Mouse (Mus musculus) layer of hippocampus, adult 2 months (tissue): ENCODE results near the gene Trpv4. TPM values are rescaled to one million over a fixed set of nuclear protein-coding genes. Genes with fewer than 3 reads are reported as not detected.

Experiments
- DNase-seq, 2 experiments: peaks; one replicate each; pipeline ENCODE4 v3.0.0; 2022; ENCODE audit warnings: low spot score in 2 of 2
- H3K27ac ChIP-seq: fragments of 200-600 bp; 2 replicates; pipeline ENCODE4 v1.8.1; 2022
- H3K4me3 ChIP-seq: fragments of 200-600 bp; 2 replicates; pipeline ENCODE4 v1.8.1; 2022; ENCODE audit warnings: mild to moderate bottlenecking
- CTCF ChIP-seq: fragments of 200-600 bp; conservative IDR thresholded peaks from 2 replicates; pipeline ENCODE4 v1.8.1; 2022; ENCODE audit warnings: antibody characterized with exemption, mild to moderate bottlenecking, moderate library complexity
- total RNA-seq, 2 experiments: library from RNA; stranded (reverse); gene quantifications; 2 replicates each; pipeline ENCODE4 v1.2.3; 2021

Gene Trpv4
- total RNA-seq, 2 experiments from 2014 or later: 2.0 to 2.3 TPM

DNA sequence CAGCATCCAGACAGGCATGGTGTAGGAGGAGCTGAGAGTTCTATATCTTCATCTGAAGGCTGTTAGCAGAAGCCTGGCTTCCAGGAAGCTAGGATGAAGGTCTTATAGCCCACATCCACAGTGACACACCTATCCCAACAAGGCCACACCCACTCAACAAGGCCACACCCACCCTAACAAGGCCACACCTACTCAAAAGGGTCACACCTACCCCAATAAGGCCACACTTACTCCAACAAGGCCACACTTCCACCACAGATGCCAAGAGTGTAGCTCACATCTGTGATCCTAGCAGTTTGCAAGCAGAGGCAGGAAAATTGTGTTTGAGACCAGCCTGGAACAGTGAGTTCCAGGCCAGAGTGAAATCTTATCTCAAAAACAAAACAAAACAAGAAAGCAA, 29.7 kb upstream of the Trpv4 start:
- Histone ChIP-seq H3K27ac (peak overlapping the region; percentile 94; the same call in 1 of the 2 replicates), H3K4me3 (no peak overlapping the region)
- no peak for TF ChIP-seq CTCF
- no peak for DNase-seq

- DNase-seq: no peak
- Histone ChIP-seq H3K27ac (no peak overlapping the region), H3K4me3 (no peak overlapping the region)
- TF ChIP-seq CTCF: no peak
These were observed 28.5 kb upstream of the Trpv4 start for GRCm38 (mm10) chr5:114686726-114687210.

DNA sequence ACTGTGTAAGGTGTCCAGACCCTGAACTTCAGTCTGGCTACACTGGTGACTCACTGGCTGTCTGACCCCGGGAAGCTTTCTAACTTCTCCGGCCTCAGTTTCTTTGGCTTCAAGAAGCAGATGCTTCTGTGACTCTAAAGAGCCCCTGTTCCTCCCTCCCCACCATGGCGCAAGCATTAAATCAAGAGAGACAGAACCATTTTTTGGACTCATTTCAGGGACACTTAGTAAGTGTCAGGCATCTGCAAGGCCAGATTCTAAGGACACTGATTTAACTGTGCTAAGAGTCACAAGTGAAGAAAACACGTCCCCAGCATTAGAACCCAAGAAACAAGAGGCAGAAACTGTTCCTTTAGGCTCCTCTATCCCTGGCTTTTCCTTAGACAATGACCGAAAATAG, 27.8 kb upstream of the Trpv4 start:
- TF ChIP-seq CTCF: no peak
- no peak overlapping the region for H3K4me3 ChIP-seq
- no peak for DNase-seq
- H3K27ac ChIP-seq: no peak overlapping the region

DNA sequence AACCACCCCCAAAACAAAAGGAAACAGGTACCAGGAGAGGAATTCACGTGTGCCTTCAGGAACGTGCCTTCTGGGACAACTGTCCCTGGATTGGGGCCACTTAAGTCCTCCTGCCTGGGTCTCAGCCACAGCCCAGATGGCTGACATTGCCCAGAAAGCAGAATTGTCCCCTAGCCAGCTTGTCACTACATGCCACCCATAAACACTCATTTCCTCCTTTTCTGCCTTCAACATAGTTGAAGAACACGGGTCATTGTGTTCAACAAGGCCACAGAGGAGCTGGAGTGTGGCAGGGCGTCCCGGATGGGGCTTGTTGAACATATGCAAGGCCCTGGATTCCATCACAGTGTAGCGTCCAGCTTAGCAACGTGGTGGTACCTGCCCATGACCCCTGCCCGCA, 23.5 kb upstream of the Trpv4 start:
- TF ChIP-seq CTCF: no peak
- no peak for DNase-seq
- no peak overlapping the region for H3K4me3 ChIP-seq
- peak overlapping the region; percentile 61 for H3K27ac ChIP-seq

DNA sequence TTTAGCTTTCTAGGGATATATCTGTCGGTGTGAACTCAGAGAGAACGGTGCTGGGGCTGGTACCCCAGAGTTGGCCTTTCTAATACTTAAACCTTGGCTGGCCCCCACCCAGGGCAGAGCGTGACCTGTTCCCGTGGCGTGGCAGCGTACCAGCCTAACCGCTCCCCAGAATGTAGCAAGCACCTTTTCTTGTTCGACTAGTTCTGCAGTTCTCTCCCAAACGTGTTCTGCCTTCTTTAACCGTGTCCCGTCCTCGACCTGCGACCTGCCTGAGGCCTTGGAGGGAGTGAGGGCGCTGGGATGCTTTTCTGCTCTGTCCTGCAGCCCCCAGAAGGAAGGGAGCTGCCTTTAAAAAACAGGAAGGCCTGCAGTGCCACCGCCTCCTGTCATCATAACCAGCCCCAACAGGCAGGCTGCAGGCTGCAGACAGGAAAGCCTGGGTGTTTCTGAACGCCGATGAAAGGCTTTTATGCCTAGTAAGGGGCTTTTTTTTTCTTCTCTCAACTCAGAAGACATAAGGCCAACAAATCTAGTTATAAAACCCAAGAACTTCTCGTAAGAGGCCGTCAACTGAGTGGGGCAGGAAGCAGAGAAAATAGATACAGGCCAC, 22.6 kb upstream of the Trpv4 start:
- Histone ChIP-seq H3K27ac (peak overlapping the region; percentile 61; the same call in 1 of the 2 replicates), H3K4me3 (no peak overlapping the region)
- no peak for TF ChIP-seq CTCF
- no peak for DNase-seq

DNA sequence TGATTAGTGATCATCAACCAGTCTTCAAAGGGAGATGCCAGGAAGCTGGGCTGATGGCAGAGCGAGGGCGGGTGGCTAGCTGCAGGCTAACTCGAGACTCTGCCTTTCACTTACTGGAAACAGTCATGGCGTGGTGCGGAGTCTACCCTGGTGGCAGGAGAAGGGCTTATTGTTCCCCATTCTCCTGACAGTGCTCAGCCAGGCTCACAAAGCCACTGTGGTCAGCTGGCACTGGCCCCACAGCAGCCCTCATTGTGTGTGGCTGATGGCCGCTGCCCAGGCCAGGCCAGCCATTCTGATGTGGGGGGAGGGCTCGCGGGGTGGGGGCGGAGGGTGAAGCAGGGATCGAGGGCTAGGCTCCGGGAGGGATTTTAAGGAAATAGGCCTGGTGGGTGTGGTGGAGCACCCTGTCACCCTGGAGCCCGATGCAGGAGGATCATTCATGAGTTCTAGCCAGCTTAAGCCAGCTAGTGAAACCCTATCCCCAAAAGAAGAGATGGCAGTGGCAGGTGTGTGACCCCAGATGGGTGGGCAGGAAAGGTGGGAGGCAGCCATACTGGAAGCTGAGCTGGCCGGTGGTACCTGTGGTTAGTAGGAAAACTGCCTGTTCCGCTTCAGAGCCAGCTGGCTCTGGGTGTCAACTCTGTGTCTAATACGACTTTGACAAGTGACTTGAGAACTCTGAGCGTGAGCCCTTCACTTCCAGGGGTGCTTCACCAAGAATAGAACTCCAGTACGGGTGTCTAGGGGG, 21.8 kb upstream of the Trpv4 start:
- H3K4me3 ChIP-seq: no peak overlapping the region
- peak; percentile 14; the same call in 1 of the 2 replicates for TF ChIP-seq CTCF
- peak in 1 of 2 experiments; percentile 44 for DNase-seq

GRCm38 (mm10) chr5:114674594-114674993, 16.4 kb upstream of the Trpv4 start:
- no peak for TF ChIP-seq CTCF
- Histone ChIP-seq H3K4me3 (no peak overlapping the region), H3K27ac (no peak overlapping the region)
- DNase-seq: no peak

More for the DNA sequence above, 21.8 kb upstream of the Trpv4 start:
- H3K27ac ChIP-seq: peak overlapping the region; percentile 65

DNA sequence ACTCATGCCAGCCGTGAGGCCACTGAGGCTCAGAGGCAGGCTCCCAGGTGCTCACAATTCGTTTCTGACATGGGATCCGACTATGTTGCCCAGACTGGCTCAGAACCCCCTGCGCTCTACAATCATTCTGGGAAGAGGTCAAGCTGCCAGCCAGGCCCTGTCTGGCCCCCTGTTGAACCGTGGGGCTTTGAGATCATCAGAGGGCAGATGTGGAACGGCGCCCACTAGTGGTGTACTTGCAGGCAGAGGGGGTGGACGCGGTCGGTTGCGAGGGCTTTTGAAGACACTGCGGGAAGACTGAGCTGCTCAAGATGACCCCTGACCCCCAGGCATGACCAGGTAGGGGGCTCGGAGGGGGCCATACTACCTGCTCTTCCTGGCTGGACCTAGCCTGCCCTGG, 14.9 kb upstream of the Trpv4 start:
- no peak overlapping the region for H3K4me3 ChIP-seq
- peak; percentile 40 for TF ChIP-seq CTCF
- no peak for DNase-seq
- H3K27ac ChIP-seq: no peak overlapping the region

GRCm38 (mm10) chr5:114669014-114669413, 10.8 kb upstream of the Trpv4 start:
- Histone ChIP-seq H3K4me3 (no peak overlapping the region), H3K27ac (no peak overlapping the region)
- TF ChIP-seq CTCF: no peak
- DNase-seq: no peak

GRCm38 (mm10) chr5:114667228-114667856, 9.1 kb upstream of the Trpv4 start:
- peak overlapping the region; percentile 77 for H3K27ac ChIP-seq
- peak; percentile 99 for TF ChIP-seq CTCF
- peak overlapping the region; percentile 54 for H3K4me3 ChIP-seq
- peak; percentile 97 to 100 for DNase-seq

DNA sequence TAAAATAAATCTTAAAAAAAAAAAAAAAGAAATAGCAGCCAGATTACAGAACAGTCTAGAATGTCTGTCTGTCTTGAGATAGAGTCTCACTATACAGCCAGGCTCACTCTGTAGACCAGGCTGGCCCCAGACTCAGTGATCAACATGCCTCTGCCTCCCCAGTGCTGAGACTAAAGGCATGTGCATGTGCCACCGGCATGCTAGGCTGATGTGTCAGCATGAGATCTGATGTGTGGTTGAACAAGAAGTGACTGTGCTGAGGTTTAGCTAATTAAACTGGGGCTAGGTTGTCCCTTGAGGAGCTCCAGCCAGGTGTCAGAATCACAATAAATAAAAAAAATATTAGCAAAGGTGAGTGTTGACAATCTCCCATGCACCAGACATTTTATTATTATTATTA, 8.4 kb upstream of the Trpv4 start:
- no peak for TF ChIP-seq CTCF
- H3K4me3 ChIP-seq: no peak overlapping the region
- no peak for DNase-seq
- peak overlapping the region; percentile 77; the same call in 1 of the 2 replicates for H3K27ac ChIP-seq

- TF ChIP-seq CTCF: no peak
These were observed 6.5 kb upstream of the Trpv4 start for GRCm38 (mm10) chr5:114664750-114665149.

DNA sequence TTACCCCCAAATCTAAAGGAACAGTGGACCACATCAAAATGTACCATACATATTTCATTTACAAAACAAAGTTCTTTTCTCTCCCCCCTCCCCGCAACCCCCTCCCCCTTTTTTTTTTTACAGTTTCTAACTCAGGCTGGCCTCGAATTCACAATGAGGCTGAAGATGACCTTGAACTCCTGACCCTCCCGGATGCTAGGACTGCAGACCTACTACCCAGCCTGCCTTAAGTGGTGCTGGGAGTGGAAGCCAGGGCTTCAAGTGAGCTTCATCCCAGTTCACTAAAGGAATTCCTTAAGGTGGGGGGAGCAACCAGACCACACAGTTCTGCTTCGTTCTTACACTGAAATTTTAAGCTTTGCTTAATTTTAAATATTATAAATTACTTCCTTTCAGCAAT, 5.9 kb upstream of the Trpv4 start:
- no peak for TF ChIP-seq CTCF
- Histone ChIP-seq H3K4me3 (no peak overlapping the region), H3K27ac (no peak overlapping the region)
- DNase-seq: no peak

More at GRCm38 (mm10) chr5:114664750-114665149, 6.5 kb upstream of the Trpv4 start:
- no peak overlapping the region for H3K27ac ChIP-seq
- H3K4me3 ChIP-seq: no peak overlapping the region
- DNase-seq: no peak
